Mouse (Mus musculus) splenic B cell, adult 2 months (primary cell): ENCODE measurements at regions not wholly inside any gene's neighbourhood (a gene's known extent, or its start where the extent isn't known, plus 50 kb on each side); places are given as distances from the start of the nearest gene placed in this dataset.
"Not testable (repeated sequence)": the region's sequence is repeated elsewhere in the genome, so short reads cannot be mapped to it uniquely, and the experiment has no call there.

ENCODE experiments used
- DNase-seq: peaks from one replicate; pipeline ENCODE4 v3.0.0-alpha.2; 2011; ENCODE audit warnings: low read depth, low spot score
- H3K27me3 ChIP-seq: 2 replicates; pipeline ENCODE4 v1.6.1; 2012; ENCODE audit warnings: mild to moderate bottlenecking, low read length, moderate library complexity, mixed read lengths; ENCODE audit not compliant: control insufficient read depth, poor library complexity, insufficient read depth, severe bottlenecking
- H3K36me3 ChIP-seq: 2 replicates; pipeline ENCODE4 v1.6.1; 2012; ENCODE audit warnings: mild to moderate bottlenecking, low read length, moderate library complexity, mixed read lengths; ENCODE audit not compliant: control insufficient read depth, poor library complexity, insufficient read depth, severe bottlenecking

DNA sequence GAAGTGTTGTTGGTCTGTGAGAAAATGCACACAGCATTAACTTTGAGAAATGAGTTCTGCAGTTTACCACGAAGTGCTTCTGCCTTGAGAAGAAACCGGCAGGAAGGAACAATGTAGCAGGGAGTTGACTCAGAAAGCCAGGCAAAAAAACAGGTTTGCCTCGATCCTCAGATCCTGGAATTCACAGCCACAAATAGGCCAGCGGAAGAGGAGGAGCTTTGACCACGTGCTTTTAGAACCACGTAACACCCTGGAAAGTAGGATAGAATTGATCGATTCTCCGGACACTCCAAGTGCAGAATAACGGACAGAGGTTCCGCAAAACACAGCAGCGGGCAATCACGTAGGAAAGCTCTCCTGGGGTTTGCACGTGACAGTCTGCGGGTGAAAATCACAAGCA, 106.0 kb upstream of the Rhobtb1 start:
- no peaks in the 10 kb centered on the region for H3K27me3 ChIP-seq
- no peak for DNase-seq
- no peaks in the 10 kb centered on the region for H3K36me3 ChIP-seq

DNA sequence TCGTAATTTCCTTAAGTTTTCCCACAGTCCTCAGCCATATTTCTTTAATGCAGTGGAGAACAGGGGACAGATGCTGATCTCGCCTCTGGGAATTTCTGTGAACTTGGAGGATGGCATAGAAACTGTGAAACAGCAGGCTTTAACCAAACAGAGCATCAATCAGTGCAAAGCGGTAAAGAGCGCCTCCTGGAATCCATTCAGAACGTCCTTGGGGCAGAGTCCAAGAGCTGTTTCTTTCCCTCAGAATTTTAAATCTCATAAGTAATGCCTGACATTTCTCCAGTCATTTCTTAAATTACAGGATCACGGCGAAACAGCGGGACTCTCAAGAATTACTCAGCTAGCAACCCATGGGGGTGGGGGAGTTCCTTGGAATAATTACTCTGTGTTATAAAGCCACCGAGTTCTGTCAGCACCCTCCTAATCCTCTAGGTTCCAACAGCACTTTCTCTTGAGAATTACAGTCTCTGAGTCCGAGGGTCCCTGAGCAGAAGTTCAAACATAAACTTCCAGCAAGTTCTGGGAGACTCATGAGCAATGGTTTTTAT, 105.2 kb upstream of the Rhobtb1 start:
- DNase-seq = no peak
- Histone ChIP-seq H3K36me3 (no peaks in the 10 kb centered on the region), H3K27me3 (no peaks in the 10 kb centered on the region)

- DNase-seq = no peak
- H3K36me3 ChIP-seq = no peaks in the 10 kb centered on the region
- H3K27me3 ChIP-seq = no peaks in the 10 kb centered on the region
Measured at GRCm38 (mm10) chr10:69078008-69078407, 73.2 kb upstream of the Rhobtb1 start.

DNA sequence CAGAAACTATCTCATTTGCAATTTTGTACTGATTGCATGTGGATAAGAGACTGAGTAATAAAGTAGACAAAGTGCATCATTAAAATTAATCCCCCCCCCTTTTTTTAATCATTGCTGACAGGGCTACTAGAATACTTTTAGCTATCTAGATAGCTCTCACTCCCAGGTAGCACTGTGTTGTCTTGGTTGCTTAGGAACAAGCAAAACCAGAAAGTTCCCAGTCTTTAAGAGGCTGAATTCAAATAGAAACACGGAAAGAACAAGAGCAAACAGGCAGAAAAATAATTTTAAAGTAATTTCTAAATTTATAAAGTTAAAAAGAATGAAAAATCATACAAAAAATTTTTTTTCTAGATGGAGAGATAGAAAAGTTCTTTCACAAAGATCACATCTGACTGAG, 65.0 kb upstream of the Rhobtb1 start:
- no peaks in the 10 kb centered on the region for H3K27me3 ChIP-seq
- no peak for DNase-seq

GRCm38 (mm10) chr10:69091872-69092271, 59.4 kb upstream of the Rhobtb1 start:
- DNase-seq = no peak

More for the DNA sequence above, 65.0 kb upstream of the Rhobtb1 start:
- no peaks in the 10 kb centered on the region for H3K36me3 ChIP-seq

DNA sequence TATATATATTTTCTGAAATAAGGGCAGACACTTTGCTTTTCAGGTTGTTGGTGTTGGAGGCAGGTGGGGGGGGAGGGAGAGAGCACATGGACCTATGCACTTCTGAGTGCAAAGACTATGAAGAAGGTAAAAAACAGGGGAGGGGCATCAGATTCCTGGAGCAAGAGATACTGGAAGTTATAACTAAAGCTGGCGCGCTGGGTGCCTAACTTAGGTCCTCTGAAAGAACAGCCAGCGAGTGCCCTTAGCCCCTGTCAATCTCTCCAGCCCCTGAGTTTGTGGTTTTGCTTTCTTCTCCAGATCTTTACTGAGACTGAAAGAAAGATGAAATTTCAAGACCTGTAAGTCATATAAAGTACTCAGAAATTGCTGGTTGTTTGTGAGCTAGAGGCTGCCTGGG, 51.2 kb upstream of the Rhobtb1 start:
- DNase-seq = no peak
- no peaks in the 10 kb centered on the region for H3K36me3 ChIP-seq
- no peaks in the 10 kb centered on the region for H3K27me3 ChIP-seq

More at GRCm38 (mm10) chr10:69091872-69092271, 59.4 kb upstream of the Rhobtb1 start:
- Histone ChIP-seq H3K36me3 (no peaks in the 10 kb centered on the region), H3K27me3 (no peaks in the 10 kb centered on the region)

DNA sequence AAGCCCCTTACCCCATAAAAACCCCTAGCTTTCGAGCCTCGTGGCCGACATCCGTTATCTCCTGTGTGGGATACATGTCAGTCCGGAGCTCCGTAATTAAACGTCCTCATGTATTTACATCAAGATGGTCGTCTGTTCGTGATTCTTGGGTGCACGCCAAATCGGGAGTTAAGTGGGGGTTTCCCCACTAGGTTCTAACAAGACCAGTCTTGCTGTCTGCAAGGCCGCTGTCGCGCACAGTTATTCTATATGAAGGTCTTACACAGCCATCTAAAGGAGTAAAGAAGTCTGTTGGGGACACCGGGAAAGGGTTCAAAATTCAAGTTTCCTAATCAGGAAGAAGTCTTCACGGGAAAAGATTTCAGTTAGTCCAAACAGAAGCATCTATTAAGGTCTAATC, 50.5 kb upstream of the Rhobtb1 start:
- DNase-seq, H3K36me3 ChIP-seq, H3K27me3 ChIP-seq: not testable (repeated sequence)
